Mouse (Mus musculus): Measurements from ENCODE around the gene Popdc2. TPM values are rescaled to one million over a fixed set of nuclear protein-coding genes. Genes with fewer than 3 reads are reported as not detected.
"Not testable (repeated sequence)": the region's sequence is repeated elsewhere in the genome, so short reads cannot be mapped to it uniquely, and the experiment has no call there.

The Popdc2 gene
- total RNA-seq (2021), result under 1 TPM; 0.50 to 0.63 TPM

DNA sequence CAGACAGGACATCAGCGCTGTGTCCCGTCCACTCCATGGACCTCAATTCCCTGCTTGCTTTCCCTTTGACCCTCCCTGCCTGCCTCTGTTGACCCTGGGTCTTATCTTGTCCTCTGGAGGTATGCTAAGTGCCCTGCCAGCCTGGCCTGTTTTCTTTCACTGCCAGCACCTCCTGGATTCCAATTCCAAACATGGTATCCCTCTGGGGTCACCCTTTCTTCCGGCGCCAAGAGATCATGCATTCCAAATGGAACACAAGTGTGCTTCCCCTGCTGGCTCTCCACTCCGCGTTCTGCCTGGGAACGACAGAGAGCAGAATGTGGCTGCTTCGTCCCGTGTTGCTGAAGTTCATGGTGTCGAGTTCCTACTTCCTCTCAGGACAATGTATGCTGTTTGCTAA is at the start of gene Popdc2:
Popdc2 (plus strand) TSS at position 277 of the 400 bp plus-strand sequence.
- no peak for DNase-seq

DNA sequence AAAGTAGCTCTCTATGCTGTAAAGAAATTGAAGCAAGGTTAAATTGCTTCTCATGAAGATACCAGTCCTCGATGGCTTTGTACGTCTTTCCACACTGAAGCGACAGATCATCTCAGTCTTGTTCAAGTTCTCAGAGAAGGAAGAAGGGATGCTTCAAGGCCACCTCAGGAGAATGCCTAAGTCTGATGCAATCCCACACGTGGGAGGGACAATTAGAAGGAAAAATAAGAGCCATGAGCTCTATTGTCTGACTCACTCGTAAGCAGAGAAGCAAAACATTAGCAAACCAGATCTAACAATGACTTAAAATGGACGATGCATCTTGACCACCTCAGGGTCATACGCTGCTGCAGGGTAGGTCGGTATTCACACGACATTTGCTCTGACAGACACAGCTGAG is 43.5 kb upstream of the Popdc2 start:
- no peak for DNase-seq

DNA sequence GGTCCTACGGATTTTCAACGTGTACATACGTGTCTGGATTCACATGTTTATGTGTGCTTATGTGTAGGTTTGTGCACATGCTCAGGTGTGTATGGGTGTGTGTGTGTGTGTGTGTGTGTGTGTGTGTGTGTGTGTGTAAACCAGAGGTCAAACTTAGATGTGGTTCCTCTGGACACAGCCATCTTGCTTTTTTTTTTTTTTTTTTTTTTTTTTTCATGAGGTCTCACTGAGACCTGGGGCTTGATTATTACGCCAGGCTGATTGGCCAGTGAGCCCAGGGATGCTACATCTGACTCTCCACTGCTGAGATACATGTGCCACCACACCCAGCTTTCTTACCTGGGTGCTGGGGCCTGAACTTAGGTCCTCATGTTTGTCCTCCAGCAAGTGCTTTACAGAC is 42.9 kb upstream of the Popdc2 start:
- DNase-seq, result no peak

DNA sequence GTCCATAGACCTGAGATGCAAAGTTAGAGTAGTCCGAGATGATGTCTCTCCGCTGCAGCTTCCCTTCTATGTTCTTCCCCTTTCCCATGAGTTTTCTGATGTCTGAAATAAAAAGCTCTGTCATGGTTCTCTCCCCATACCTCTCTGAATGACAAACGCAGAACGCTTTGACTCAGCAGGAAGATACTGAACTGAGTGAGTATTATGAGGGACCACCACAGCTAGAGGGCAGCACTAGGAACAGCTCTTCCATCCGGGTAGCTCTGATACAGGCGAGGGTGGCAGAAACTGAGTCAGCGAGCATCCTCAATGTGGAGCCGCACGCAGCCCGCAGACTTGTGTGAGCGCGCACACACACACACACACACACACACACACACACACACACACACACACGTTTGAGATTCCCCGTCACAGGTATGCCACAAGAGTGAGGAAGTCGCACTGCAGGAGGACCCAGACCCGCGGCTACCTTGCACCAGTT is 40.5 kb upstream of the Popdc2 start:
- DNase-seq, result peak; percentile 36 to 44

DNA sequence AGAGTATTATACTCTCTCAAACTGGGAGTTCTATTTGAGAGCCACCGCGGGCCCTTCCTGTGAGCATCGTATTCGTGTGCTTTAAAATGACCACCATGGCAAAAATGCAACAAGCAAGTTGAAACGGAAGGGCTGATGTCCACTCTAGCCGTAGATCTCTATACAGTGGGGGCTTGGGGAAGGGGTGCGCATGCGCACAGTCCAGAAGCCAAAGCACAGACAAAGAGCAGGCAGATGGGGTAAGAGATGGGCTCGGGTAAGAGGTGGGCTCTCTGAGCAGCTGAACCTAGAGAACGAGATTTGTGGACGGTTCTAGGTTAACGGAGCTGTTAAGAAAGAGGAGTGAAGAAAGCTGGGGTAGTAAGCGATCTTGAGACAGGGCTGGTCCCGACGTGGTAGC is 37.7 kb upstream of the Popdc2 start:
- no peak for DNase-seq

DNA sequence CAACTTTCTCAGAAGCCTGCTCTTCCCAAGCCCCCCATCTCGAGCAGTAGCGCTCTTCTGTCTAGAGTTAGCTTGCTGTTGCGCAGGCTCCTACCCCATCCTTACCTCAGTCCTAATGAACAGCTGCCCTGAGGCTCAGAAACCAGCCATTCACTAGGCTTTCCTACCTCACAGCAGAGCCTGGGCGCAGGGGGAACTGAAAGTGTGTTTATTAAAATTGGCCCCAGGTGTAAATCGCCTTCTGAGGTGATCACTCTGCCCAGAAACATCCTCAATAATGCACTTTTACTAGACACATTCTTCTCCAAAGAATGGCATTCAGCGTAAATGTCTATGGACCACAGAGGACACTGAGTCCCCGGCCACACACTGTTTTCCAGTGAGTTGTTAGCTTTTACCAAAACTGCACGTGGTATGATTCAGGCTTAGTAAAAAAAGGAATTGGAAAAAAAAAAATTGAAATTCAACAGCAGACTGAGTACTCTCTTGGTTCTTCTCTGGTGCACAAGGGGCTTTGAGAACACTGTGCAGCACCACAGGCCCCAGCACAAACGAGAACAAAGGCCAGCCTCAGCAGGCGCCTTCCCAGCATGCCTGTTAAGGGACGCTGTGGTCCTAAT is 35.1 kb upstream of the Popdc2 start:
- DNase-seq, result no peak

DNA sequence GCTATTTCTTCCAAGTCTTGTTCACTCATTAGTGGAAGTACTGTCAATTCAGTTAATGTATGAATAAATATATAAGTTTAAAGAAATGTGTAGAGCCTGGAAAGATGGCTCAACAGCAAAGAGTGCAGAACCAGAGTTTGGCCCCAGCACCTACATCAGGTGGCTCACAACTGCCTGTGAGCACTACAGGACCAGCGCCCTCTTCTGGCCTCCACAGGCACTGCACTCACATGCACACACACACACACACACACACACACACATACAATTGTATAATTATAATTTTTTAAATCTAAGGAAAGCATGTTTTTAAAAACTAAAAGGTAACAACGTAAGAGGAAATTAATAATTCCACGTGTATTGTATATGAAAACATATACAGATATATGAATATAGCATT is 32.7 kb upstream of the Popdc2 start:
- no peak for DNase-seq

DNA sequence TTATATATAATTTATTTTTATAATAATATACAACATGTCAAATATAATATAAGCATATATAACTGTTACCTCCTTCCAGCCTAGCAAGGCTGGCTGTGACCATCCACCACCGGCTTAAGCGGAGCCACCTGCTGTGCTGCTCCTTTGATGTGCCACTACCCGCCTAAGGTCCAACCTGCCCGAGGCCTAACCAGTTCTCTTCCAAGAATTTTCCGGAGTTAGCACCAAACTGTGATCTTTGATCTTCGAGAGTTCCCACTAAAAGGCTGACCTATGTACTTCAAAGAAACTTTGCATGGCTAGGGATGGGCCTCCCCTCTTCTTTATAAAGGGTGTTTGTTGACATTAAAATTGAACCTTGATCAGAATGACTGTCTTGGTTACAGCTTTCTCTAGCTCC is 27.6 kb upstream of the Popdc2 start:
- no peak for DNase-seq

DNA sequence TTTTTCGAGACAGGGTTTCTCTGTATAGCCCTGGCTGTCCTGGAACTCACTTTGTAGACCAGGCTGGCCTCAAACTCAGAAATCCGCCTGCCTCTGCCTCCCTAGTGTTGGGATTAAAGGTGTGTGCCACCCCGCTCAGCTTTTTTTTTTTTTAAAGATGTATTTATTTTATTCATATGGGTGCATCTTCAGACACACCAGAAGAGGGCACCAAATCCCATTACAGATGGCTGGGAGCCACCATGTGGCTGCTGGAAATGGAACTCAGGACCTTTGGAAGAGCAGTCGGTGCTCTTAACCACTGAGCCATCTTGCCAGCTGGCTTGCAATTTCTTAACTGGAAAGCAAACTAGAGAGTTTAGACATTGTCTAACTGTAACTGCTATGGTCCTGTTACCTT is 23.9 kb upstream of the Popdc2 start:
- DNase-seq, result not testable (repeated sequence)

DNA sequence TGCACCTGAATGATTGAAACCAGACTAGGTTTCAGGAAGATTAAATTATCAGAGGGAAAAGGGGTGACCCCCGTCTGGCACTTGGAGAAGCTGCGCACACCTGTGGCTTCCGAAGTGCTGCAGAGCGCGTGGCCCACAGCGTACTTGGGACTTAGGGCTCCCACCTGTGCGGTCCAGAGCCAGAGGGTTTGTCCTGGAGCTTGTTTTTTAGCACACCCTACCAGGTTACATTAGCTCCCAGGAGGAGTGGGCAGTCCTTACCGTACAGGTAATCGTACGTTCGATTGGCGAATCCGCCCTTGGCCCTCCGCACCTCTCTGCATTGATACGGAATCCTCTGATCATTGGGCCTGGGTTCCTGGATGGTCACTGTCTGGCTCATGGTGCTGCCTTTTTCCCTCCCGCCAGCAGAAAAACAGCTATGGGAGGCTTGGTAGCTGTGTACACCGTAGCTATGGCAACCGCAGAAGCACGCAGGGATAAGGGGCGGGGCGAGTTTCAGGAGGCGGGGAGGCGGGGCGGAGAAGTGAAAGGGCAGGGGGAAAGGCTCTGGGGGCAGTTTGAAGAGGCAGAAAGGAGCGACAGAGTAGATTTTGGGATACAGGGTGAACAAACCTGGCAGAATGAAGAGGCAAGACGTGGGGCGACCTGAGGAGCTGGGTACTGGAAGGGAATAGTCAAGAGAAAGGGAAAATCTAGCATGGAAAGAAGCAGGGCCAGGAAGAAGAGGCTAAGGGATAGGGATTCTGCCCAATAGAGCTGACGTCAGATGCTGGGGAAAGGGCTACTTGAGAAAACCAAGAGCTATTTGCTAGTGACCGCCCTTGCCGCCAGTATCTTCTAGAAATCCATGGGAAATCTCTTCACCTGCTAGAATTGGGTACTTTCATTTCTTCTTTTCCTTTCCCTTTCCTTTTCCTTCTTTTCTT is 20.3 kb upstream of the Popdc2 start, which contains the start of gene Maats1:
Maats1 (minus strand) TSS at position 748 of the 929 bp plus-strand sequence.
- DNase-seq, result peak; percentile 69 to 70

DNA sequence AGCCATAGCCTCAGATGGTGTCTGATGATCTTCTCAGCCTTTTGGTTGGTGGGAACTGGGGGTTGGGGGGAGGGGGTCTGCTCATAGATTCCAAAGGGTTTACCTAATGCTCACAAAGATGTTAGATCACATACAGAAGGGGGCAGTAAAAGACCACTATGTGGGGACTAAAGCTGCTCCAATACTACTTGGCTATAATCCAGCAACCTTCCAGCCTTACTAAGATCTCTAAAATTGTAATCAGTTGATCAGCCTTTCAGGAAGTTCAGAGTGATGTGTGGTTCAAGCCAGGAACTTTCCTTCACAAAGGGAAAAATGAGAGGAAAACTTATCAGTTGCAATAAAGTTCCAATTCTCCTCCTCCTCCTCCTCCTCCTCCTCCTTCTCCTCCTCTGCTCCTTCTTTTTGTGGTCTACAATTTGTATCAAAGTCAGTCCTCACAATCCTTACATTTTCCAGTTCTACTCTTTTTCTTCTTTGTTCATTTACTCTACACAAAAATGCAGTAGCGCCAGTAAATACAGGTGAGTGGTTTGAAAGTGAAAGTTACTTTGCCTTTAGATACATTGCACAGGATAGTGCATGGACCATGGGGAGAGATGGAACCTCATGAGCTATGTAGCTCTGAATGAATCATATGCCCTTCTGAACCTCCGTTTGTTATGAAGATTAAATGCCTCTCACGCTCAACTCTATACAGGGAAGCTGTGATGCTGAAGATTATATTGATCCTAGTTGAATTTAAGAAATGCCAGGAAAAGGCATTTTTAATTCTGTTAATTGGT is 16.9 kb upstream of the Popdc2 start:
- no peak for DNase-seq

DNA sequence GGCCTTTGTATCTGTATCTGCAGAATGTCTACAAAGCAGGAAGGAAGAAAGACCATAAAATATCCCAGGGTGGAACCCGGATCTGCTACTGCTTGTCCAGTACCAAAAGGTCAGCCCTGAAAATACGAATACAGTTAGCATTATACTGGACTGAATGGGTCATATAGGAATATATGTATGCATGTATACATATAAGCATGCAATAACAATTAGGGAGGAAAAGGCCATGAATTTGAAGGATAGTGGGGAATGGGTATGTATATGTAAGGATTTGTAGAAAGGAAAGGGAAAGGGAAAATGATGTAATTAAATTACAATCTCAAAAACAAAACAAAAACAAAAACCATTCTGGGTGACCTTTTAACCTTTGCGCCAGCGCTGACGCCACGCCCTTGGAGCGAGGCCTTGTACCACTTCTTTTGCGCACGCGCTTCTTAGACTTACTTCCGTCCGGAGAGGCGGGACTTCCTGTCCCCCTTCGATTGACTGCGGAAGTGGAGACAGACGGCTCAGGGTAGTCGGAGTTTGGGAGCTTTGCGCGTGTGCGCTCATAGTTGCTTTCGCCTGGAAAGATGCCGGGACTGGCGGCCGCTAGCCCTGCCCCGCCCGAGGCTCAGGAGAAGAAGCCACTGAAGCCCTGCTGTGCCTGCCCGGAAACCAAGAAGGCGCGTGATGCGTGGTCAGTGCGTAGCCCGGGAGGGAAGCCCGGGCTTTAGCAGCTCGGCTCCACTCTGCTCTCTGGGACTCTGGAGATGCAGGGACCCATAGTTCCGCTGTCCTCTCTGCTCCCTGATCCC is 15.3 kb upstream of the Popdc2 start, which contains the start of the genes Cox17 and Gm21987:
Cox17 (plus strand) TSS at position 463 of the 797 bp plus-strand sequence.
Gm21987 (plus strand) TSS at position 512 of the 797 bp plus-strand sequence.
- peak; percentile 89 to 90 for DNase-seq

DNA sequence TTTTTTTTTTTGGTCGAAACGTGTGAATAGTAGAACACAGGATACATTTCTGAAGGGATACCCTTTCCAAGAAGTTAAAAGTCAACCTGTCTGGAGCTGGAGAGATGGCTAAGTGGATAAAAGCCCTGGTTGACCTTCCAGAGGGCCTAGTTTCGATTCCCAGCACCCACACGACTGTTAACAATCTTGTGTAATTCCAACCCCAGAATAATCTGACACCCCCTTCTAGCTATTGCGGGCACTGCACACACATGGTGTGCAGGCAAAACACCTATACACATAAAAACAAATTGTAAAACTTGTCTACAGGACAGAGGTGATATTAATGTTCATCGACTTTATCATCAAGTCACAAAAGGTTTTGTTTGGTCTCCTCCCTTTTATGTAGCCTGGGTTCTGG is 14.4 kb upstream of the Popdc2 start:
- DNase-seq, result no peak

DNA sequence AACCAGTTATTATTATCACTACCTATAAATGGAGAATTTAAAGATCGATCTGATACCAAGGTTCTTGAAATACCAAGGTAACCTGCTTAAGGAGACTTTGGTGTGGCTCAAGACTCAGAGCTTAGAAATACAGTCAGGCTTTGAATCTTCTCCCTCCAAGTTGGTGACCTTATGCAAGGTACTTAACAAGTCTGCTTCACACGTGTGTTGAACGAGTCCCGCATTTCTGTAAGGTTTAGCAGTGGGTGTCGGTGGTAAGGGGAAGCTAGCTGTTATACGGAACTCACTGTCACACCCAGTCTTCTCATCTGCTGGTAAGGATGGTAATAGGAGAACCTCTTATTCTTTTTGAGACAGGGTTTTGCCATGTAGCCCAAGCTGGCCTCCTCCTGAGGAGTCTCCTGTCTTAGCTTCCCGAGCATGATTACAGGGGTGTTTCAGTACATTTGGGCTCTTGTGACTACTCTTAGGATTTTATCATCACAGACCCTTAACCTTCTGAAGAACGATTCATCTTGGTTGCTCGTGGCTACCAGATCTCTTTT is 13.7 kb upstream of the Popdc2 start:
- DNase-seq, result no peak

DNA sequence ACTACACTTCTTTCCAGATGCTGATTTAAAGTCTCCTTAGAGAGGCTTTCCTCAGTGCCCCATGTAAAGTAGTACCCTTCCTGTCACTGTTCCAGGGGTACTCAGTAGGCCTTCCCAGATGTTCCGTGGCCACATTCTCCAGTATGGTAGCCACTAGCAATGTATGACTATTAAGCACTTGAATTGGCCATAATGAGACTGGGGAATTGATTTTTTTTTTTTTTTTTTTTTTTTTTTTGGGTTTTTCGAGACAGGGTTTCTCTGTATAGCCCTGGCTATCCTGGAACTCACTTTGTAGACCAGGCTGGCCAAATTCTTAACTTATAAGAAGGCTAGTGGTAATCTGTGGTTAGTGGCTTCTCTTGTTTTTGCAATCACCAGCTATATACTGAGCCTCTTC is 12.1 kb upstream of the Popdc2 start:
- DNase-seq, result no peak

DNA sequence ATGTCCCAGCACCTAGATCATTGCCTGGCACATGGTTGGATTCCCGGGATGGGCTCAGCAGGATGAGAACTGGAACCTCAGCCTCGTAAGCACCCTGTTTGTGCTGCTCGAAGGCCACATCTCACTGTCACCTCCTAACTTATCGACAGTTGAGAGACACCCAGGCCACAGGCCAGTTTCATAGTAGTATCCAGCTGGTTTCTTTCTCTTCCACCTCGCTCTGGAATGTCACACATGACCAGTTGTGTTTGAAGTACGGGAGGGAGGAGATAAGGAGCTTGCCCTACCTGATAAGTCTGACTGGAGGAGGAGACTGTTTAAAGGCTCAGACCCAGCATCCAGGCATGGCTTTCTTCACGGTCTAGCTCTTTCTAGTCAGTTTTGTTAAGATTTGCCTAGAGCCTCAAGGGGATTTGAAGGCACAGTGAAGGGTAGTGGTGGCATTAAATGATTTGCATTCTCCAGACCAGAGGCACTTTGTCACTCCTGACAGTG is 11.6 kb upstream of the Popdc2 start:
- DNase-seq, result no peak

DNA sequence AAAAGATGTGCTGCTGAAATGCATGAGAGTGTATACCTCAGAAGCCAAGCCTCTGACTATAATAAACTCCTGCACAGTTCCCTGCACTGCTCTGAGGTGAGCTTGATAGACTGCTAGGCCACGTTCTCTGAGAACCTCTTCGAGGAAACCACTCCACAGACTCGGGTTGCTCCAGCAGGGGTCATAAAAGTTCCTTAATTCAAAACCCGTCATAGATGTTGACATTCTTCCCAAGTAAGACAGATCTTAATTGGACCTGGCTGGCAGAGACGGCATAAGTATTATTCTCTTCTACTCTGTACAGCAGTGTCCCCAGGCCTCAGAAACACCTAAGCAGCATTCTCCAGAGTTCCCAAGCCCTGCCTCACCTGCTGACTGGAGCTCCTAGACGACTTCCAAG is 11.1 kb upstream of the Popdc2 start:
- DNase-seq, result no peak

DNA sequence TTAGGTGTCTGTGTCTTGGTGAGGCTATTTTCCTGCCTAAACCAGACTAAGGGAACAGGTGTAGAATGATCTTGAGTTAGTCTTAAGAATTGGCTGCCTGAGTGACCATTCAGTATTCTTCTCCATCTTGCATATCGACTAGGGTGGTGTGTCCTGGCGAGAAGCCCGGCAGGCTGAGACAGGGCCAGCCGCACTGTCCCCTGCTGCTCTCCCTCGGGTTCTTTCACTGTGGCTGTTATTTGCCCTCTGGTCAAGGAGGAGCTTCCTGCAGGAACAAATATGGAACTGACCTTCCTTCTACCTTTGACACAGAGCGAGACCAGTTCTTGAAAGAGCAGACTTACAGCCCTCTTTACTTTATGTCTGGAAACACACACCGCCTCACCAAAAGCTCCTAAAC is 10.0 kb upstream of the Popdc2 start:
- DNase-seq, result no peak

DNA sequence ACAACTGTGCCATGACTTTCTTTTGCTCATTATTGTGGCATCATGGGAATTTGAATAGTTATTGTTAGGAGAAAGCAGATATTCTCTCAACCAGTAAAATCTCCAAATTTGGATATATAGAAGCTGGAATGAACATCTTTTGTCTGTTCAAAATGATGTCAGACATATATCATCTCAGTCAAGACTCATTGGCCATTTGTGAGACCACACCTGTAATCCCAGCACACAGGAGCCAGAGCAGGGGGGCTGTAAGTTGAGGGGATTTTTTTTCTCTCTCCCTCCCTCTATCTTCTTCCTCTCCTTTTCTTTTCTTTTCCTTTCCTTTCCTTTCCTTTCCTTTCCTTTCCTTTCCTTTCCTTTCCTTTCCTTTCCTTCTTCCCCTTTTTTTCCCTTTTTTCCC is 9.2 kb upstream of the Popdc2 start:
- DNase-seq, result no peak

DNA sequence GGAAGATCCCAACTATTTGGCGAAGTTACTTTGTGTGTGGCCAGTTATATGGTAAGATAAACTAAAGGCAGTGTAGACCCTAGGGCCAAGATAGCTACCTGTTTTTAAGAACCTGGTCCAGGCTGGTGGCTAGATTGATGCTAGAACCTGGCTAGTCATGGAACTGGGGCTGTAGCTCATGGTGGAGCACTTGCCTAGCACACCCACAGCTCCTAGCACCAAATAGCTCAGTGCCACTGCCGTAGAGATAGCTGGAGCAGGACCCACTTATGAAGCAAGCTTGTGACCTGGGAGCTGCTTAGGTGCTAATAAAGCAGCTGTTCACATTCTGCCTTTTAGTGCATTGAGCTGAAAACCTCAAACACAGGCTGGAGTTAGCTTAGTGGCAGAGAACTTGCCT is 8.4 kb upstream of the Popdc2 start:
- no peak for DNase-seq

DNA sequence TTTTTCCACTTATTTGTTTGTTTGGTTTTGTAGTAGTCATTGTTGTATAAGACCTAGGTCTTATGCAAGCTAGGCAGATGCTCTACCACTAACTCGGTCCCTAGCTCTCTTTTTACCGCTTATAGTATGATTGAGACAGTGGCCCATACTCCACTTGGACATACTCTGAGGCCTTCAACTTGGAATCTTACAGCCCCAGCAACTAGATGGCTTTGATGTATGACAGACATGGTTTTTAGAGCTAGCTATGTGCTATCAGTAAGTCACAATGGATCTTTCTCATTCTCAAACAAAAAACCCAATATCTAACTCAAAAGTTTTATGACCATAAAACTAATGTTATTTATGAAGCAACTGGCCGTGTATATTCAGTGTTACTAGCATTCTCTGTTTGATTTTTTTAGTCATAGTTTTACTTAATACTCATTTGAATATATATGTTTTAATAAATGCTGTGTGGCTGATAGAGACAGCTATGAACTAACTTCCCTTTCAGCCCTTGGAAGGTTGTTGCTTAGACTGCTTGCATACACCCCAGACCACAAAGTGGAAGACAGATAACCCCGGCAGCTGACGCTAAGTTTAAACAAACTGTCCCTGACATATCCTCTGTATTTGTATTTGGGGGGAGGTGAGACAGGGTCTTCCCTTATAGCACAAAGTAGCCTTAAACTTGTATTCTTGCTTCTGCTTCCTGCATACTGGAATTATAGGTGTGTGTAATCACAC is 7.7 kb upstream of the Popdc2 start:
- no peak for DNase-seq
